Mouse (Mus musculus): Measurements from ENCODE around the gene Spock1. TPM values are rescaled to one million over a fixed set of nuclear protein-coding genes. Genes with fewer than 3 reads are reported as not detected.

The Spock1 gene
- polyA plus RNA-seq, 1 experiment from 2014 or later, result 111 TPM

DNA sequence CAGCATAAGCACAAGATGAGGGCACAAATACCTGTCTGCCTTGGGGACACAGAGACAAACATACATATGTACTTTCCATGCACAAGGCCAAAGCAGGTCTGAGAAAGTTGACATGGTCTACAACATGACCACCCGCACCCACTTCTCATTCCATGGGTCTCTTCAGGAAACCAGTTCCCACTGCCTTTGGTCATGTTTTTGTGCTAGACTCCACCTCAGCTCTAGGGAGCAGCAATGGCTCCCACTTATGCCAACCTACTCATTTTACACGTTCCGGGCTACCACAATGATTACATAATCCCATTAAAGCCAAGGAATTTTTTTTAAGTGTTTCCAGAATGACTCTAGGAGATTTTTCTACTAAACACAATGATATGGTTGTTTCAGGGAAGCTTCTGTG lies 147.5 kb downstream of the Spock1 start:
- 97% methylated on average over 3 of the region's 3 CpGs for WGBS

GRCm38 (mm10) chr13:57756316-57756715 lies 151.8 kb downstream of the Spock1 start:
- ATAC-seq (ENCODE audit: low FRiP score), result no peak
- 55% methylated on average over 3 of the region's 3 CpGs for WGBS
- Histone ChIP-seq H3K27ac (replicated peaks) (no peak overlapping the region), H3K4me3 (replicated peaks) (no peak overlapping the region), H3K9me3 (replicated peaks) (no peaks in the 10 kb centered on the region), H3K4me2 (no peak overlapping the region), H3K4me1 (peaks cover 18% of the 10 kb centered on the region), H3K9ac (replicated peaks) (no peak overlapping the region), H3K36me3 (no peaks in the 10 kb centered on the region), H3K27me3 (replicated peaks) (no peaks in the 10 kb centered on the region)

More for the DNA sequence above, 147.5 kb downstream of the Spock1 start:
- no peaks in the 10 kb centered on the region for H3K9me3 ChIP-seq (replicated peaks)
- H3K27me3 ChIP-seq (replicated peaks), result no peaks in the 10 kb centered on the region
- H3K4me2 ChIP-seq, result no peak overlapping the region
- H3K36me3 ChIP-seq, result no peaks in the 10 kb centered on the region
- no peak overlapping the region for H3K27ac ChIP-seq (replicated peaks)
- H3K4me3 ChIP-seq (replicated peaks), result no peak overlapping the region
- no peak overlapping the region for H3K9ac ChIP-seq (replicated peaks)
- no peak for ATAC-seq (ENCODE audit: low FRiP score)
- H3K4me1 ChIP-seq, result peaks cover 18% of the 10 kb centered on the region

DNA sequence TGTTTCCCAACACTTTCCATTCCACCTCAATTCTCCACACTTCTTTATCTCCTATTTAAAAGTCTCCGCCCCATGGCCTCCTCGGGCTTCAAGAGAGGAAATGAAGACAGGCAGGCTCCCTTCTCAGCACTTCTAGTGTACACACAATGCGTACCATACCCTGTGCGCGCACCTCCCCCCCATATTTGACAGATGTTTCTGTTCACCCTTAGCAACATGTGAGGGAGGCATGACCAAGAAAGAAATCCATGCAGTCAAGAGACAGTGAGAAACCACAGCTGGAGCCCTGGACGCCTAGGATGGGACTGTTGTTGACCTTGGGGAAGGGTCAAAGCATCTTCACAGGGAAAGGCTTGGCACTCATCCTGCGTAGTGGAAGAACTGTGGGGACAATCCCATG lies 157.3 kb downstream of the Spock1 start:
- Histone ChIP-seq H3K36me3 (no peaks in the 10 kb centered on the region), H3K9me3 (replicated peaks) (no peaks in the 10 kb centered on the region), H3K4me2 (no peak overlapping the region), H3K9ac (replicated peaks) (no peak overlapping the region), H3K27ac (replicated peaks) (no peak overlapping the region), H3K4me3 (replicated peaks) (no peak overlapping the region), H3K4me1 (peaks cover 6% of the 10 kb centered on the region; the same call in 1 of the 2 replicates), H3K27me3 (replicated peaks) (no peaks in the 10 kb centered on the region)
- ATAC-seq (ENCODE audit: low FRiP score), result no peak
- WGBS, result 77% methylated on average over 7 of the region's 7 CpGs

DNA sequence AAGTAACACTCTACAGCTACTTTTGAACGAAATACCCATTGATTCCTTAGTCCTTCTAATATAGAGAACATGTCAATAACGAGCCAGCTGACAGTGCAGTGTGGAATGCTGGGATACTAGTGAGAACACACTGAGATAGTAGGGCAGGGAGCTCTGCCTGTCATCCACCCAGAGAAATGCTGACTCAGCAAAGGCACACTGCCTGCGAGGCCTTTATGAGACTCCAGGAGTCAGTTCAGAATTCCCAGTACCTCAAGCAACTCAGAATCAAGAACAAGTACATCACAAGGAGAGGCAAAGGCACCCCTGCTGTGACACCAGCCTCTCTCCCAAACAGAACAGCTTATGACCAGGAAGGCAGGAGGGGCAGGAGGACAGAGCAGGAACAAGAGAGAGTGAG lies 163.5 kb downstream of the Spock1 start:
- no peak overlapping the region for H3K4me3 ChIP-seq (replicated peaks)
- H3K36me3 ChIP-seq, result no peaks in the 10 kb centered on the region
- no peaks in the 10 kb centered on the region for H3K9me3 ChIP-seq (replicated peaks)
- H3K4me2 ChIP-seq, result no peak overlapping the region
- H3K4me1 ChIP-seq, result peaks cover 31% of the 10 kb centered on the region
- H3K27ac ChIP-seq (replicated peaks), result no peak overlapping the region
- no peak for ATAC-seq (ENCODE audit: low FRiP score)
- no peaks in the 10 kb centered on the region for H3K27me3 ChIP-seq (replicated peaks)
- no peak overlapping the region for H3K9ac ChIP-seq (replicated peaks)
- WGBS, result 78% methylated on average over 3 of the region's 3 CpGs

DNA sequence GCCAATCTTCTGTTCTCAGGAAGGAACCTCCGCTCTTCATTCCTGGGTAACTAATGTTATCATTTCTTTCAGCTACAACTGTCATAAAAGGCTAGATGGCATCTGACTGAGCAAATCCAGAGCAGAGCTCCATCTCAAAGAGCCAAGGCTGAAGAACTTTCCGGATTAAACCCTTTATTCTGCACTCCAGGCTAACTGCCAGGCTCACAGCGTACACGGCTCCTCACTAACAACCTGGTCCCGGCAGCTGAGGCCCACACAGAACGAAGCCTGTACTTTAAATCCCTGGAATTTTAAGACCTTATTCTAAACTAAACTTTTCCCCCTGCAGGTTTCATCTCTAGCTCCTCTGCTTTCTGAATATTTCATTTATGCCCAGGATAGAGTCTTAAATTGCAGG lies 166.9 kb downstream of the Spock1 start:
- H3K4me2 ChIP-seq, result no peak overlapping the region
- H3K9me3 ChIP-seq (replicated peaks), result no peaks in the 10 kb centered on the region
- WGBS, result 60% methylated on average over 6 of the region's 6 CpGs
- H3K4me1 ChIP-seq, result peaks cover 44% of the 10 kb centered on the region
- H3K9ac ChIP-seq (replicated peaks), result no peak overlapping the region
- H3K27me3 ChIP-seq (replicated peaks), result no peaks in the 10 kb centered on the region
- H3K4me3 ChIP-seq (replicated peaks), result no peak overlapping the region
- no peak overlapping the region for H3K27ac ChIP-seq (replicated peaks)
- no peaks in the 10 kb centered on the region for H3K36me3 ChIP-seq
- no peak for ATAC-seq (ENCODE audit: low FRiP score)

GRCm38 (mm10) chr13:57740473-57740872 lies 167.7 kb downstream of the Spock1 start:
- 48% methylated on average over 5 of the region's 5 CpGs for WGBS
- Histone ChIP-seq H3K4me2 (no peak overlapping the region), H3K4me3 (replicated peaks) (no peak overlapping the region), H3K9ac (replicated peaks) (no peak overlapping the region), H3K9me3 (replicated peaks) (no peaks in the 10 kb centered on the region), H3K27me3 (replicated peaks) (no peaks in the 10 kb centered on the region), H3K27ac (replicated peaks) (0 out of 2 replicates have a peak overlapping the region, but pooled peaks have one; percentile 37), H3K36me3 (no peaks in the 10 kb centered on the region), H3K4me1 (peaks cover 51% of the 10 kb centered on the region)
- ATAC-seq (ENCODE audit: low FRiP score), result no peak

DNA sequence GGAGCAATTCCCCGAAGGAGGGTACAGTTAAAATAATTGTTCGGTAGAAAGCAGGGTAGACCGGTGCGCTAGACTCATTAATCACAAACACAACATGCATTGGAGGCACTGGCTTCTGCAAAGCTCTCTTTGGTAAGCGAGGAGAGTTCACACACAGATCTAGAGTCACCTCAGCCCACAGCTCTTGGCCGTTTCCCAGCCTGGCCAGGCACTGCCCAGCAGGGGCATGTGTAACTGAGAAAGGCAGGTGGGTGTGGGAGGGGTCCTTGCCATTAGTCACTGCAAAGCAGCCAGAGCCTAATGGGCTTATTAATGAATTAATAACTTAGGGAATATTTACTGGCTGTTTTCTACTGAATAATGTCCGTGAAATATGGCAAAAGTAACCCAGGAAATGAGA lies 172.1 kb downstream of the Spock1 start:
- Histone ChIP-seq H3K36me3 (no peaks in the 10 kb centered on the region), H3K9ac (replicated peaks) (no peak overlapping the region), H3K27ac (replicated peaks) (peak overlapping the region; percentile 14; the same call in 1 of the 2 replicates), H3K27me3 (replicated peaks) (no peaks in the 10 kb centered on the region), H3K4me2 (no peak overlapping the region), H3K9me3 (replicated peaks) (no peaks in the 10 kb centered on the region), H3K4me3 (replicated peaks) (no peak overlapping the region), H3K4me1 (peaks cover 56% of the 10 kb centered on the region)
- 36% methylated on average over 7 of the region's 7 CpGs for WGBS
- no peak for ATAC-seq (ENCODE audit: low FRiP score)

- H3K4me2 ChIP-seq, result no peak overlapping the region
- WGBS, result 90% methylated on average over 4 of the region's 4 CpGs
- H3K27me3 ChIP-seq (replicated peaks), result no peaks in the 10 kb centered on the region
- no peak for ATAC-seq (ENCODE audit: low FRiP score)
- H3K27ac ChIP-seq (replicated peaks), result no peak overlapping the region
- no peak overlapping the region for H3K9ac ChIP-seq (replicated peaks)
- H3K4me3 ChIP-seq (replicated peaks), result no peak overlapping the region
- H3K9me3 ChIP-seq (replicated peaks), result no peaks in the 10 kb centered on the region
- no peaks in the 10 kb centered on the region for H3K36me3 ChIP-seq
- H3K4me1 ChIP-seq, result peaks cover 48% of the 10 kb centered on the region
Observed at GRCm38 (mm10) chr13:57734549-57734948, 173.6 kb downstream of the Spock1 start.

- no peaks in the 10 kb centered on the region for H3K27me3 ChIP-seq (replicated peaks)
- ATAC-seq (ENCODE audit: low FRiP score), result no peak
- H3K36me3 ChIP-seq, result no peaks in the 10 kb centered on the region
- no peak overlapping the region for H3K9ac ChIP-seq (replicated peaks)
- H3K27ac ChIP-seq (replicated peaks), result no peak overlapping the region; the same call in 1 of the 2 replicates
- 78% methylated on average over 1 of the region's 1 CpGs for WGBS
- H3K4me3 ChIP-seq (replicated peaks), result no peak overlapping the region
- H3K4me1 ChIP-seq, result peaks cover 48% of the 10 kb centered on the region
- H3K9me3 ChIP-seq (replicated peaks), result no peaks in the 10 kb centered on the region
- H3K4me2 ChIP-seq, result no peak overlapping the region
Observed at GRCm38 (mm10) chr13:57733521-57733920, 174.6 kb downstream of the Spock1 start.

DNA sequence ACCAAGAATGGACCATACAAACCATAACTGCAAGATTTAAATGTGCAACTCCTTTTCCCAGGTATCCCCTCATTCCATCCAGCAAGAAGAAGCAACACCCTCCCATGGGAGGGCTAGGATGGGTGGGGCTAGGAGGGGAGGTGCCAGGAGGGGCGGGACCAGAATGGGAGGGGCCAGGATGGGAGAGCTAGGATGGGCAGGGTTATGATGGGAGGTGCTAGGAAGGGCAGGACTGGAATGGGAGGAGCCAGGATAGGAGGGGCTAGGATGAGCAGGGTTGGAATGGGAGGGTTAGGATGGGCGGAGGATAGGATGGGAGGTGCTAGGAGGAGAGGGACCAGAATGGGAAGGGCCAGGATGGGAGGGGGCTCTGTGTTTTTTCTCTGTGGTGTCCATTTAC lies 175.9 kb downstream of the Spock1 start:
- H3K4me3 ChIP-seq (replicated peaks), result no peak overlapping the region
- no peaks in the 10 kb centered on the region for H3K9me3 ChIP-seq (replicated peaks)
- H3K4me1 ChIP-seq, result peaks cover 43% of the 10 kb centered on the region
- H3K4me2 ChIP-seq, result no peak overlapping the region
- no peaks in the 10 kb centered on the region for H3K36me3 ChIP-seq
- no peak for ATAC-seq (ENCODE audit: low FRiP score)
- H3K9ac ChIP-seq (replicated peaks), result no peak overlapping the region
- no peak overlapping the region; the same call in 1 of the 2 replicates for H3K27ac ChIP-seq (replicated peaks)
- H3K27me3 ChIP-seq (replicated peaks), result no peaks in the 10 kb centered on the region
- WGBS, result 52% methylated on average over 2 of the region's 2 CpGs

DNA sequence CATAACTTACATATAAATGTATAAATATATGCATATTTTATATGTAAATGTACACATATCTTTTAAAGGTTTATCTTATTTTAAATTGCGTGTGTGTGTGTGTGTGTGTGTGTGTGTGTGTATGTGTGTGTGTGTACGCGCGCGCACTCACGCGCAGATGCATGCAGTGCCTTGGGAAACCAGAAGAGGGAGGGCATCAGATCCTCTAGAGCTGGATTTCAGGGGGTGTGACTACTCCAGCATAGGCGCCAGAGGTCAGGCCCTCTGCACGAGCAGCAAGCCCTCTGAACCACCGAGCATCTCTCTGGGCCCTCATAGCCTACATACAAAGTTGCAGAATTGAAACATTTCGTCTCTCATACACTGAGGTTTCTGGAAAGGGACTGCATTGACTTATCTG lies 180.4 kb downstream of the Spock1 start:
- peaks cover 27% of the 10 kb centered on the region for H3K4me1 ChIP-seq
- H3K4me2 ChIP-seq, result no peak overlapping the region
- no peaks in the 10 kb centered on the region for H3K36me3 ChIP-seq
- no peaks in the 10 kb centered on the region for H3K27me3 ChIP-seq (replicated peaks)
- no peaks in the 10 kb centered on the region for H3K9me3 ChIP-seq (replicated peaks)
- ATAC-seq (ENCODE audit: low FRiP score), result no peak
- WGBS, result 96% methylated on average over 11 of the region's 11 CpGs
- H3K27ac ChIP-seq (replicated peaks), result no peak overlapping the region
- no peak overlapping the region for H3K4me3 ChIP-seq (replicated peaks)
- H3K9ac ChIP-seq (replicated peaks), result no peak overlapping the region

DNA sequence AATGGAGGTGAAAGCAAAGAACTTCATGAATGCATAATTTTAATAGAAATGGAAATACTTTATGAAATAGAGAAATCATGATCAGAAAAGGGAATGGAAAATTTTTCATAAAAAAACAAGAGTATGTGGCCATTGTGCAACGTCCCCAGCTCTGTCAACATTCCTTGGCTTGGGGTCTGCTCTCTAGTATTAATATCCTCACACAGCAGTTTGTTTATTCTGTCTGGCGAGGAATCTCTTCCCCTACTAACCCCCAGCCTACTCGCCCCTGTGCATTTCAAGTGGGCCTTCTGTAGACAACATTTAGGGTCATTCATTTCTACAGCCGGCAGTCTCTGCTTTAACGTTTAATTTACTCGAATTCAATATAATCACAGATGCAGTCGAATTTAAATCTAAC lies 181.5 kb downstream of the Spock1 start:
- ATAC-seq (ENCODE audit: low FRiP score), result no peak
- no peak overlapping the region for H3K4me2 ChIP-seq
- H3K9ac ChIP-seq (replicated peaks), result no peak overlapping the region
- 87% methylated on average over 7 of the region's 7 CpGs for WGBS
- no peaks in the 10 kb centered on the region for H3K27me3 ChIP-seq (replicated peaks)
- H3K36me3 ChIP-seq, result no peaks in the 10 kb centered on the region
- no peak overlapping the region for H3K4me3 ChIP-seq (replicated peaks)
- H3K4me1 ChIP-seq, result peaks cover 37% of the 10 kb centered on the region
- no peaks in the 10 kb centered on the region for H3K9me3 ChIP-seq (replicated peaks)
- H3K27ac ChIP-seq (replicated peaks), result no peak overlapping the region
